Mouse (Mus musculus): ENCODE measurements at regions not wholly inside any gene's neighbourhood (a gene's known extent, or its start where the extent isn't known, plus 50 kb on each side); places are given as distances from the start of the nearest gene placed in this dataset.

DNA sequence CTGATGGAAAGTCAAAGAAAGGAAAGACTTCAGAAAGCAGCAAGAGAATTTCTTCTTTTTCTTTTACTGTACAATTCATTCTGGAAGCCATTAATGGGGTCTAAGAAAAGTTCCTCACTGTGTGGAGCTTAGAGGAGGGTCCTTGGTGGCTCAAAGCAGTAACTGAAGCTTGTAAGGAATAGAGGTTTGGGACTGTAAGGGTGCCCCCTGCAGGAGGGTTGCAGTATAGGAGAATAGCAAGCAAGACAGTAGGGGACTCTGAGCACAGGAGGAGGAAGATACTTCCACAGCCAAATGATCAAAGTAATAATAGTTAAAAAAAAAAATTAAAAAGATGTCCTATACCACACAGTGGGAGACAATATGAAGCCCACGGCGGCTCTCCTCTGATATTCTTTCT is 382.8 kb upstream of the Gm6657 start:
- TF ChIP-seq CTCF (IDR thresholded peaks at IDR 0.05): peak; percentile 62
- no peak overlapping the region for H3K27ac ChIP-seq (ENCODE audit: low read depth, low read length)
- no peaks in the 10 kb centered on the region for H3K9me3 ChIP-seq (ENCODE audit: low read length)
- ATAC-seq (ENCODE audit: low FRiP score) (no peak), DNase-seq (ENCODE audit: low spot score) (peak; percentile 33)
- H3K4me2 ChIP-seq (ENCODE audit: low read depth, low read length, poor library complexity, severe bottlenecking): no peak overlapping the region
- no peaks in the 10 kb centered on the region for H3K4me1 ChIP-seq (ENCODE audit: insufficient read depth, low read length)
- no peak overlapping the region for H3K9ac ChIP-seq (replicated peaks; ENCODE audit: low read length, poor library complexity, severe bottlenecking)
- H3K4me3 ChIP-seq (ENCODE audit: low read depth, low read length): no peak overlapping the region
- no peaks in the 10 kb centered on the region for H3K27me3 ChIP-seq (ENCODE audit: insufficient read depth, low read length)
- WGBS: 30% methylated on average over 2 of the region's 2 CpGs
- no peaks in the 10 kb centered on the region for H3K36me3 ChIP-seq (ENCODE audit: insufficient read depth, low read length)

DNA sequence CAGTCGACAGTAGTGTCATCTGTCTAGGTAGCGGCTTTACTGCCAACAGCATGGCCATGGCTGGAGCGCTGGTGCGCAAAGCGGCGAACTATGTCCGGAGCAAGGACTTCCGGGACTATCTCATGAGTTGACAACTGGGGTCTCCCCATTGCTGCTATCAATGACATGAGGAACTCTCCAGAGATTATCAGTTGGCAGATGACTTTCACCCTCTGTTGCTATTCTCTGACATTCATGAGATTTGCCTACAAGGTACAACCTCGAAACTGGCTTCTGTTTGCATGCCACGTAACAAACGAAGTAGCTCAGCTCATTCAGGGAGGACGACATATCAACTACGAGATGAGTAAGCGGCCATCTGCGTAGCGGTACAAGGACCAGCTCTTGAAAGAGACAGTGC is 374.6 kb upstream of the Gm6657 start:
- Histone ChIP-seq H3K4me3 (ENCODE audit: low read depth, low read length) (no peak overlapping the region), H3K9ac (replicated peaks; ENCODE audit: low read length, poor library complexity, severe bottlenecking) (no peak overlapping the region), H3K36me3 (ENCODE audit: insufficient read depth, low read length) (no peaks in the 10 kb centered on the region), H3K27me3 (ENCODE audit: insufficient read depth, low read length) (no peaks in the 10 kb centered on the region), H3K4me2 (ENCODE audit: low read depth, low read length, poor library complexity, severe bottlenecking) (no peak overlapping the region), H3K9me3 (ENCODE audit: low read length) (no peaks in the 10 kb centered on the region), H3K27ac (ENCODE audit: low read depth, low read length) (no peak overlapping the region), H3K4me1 (ENCODE audit: insufficient read depth, low read length) (no peaks in the 10 kb centered on the region)
- TF ChIP-seq CTCF (IDR thresholded peaks at IDR 0.05): no peak
- DNase-seq (ENCODE audit: low spot score) (no peak), ATAC-seq (ENCODE audit: low FRiP score) (no peak)
- 93% methylated on average over 16 of the region's 16 CpGs for WGBS

DNA sequence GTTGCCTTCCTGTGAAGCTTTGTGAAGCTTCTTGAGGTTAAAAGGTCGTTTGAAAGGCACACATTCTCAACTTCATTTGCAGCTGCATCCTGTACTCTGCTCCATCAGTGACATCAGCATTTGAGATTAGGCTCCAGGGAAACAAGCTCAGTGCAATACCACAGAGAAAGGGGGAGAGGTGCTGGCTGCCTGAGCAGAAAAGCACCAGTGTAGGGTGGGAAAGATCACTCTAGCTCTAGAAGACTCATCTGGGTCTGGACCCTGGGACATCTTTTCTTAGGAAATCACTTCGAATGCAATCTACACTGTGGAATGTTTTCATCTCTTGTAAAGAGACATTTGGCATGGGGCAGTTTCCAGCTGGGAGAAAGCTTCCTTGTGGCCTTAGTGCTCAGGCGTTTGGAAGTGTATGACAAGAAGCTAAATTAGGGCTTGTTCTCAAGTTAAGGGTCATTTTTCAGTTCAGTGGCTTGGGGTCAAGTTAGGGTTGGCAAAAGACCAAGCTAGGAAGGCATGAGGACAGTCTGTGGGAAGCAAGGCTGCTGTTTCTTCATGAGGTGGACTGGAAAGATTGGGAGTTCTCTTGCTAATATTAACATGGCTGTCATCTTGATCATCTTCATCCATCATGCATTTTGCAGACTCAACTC is 370.5 kb upstream of the Gm6657 start:
- TF ChIP-seq CTCF (IDR thresholded peaks at IDR 0.05): no peak
- no peaks in the 10 kb centered on the region for H3K4me1 ChIP-seq (ENCODE audit: insufficient read depth, low read length)
- H3K36me3 ChIP-seq (ENCODE audit: insufficient read depth, low read length): no peaks in the 10 kb centered on the region
- 41% methylated on average over 3 of the region's 3 CpGs for WGBS
- H3K9me3 ChIP-seq (ENCODE audit: low read length): peaks cover 5% of the 10 kb centered on the region; the same call in 1 of the 2 replicates
- H3K4me2 ChIP-seq (ENCODE audit: low read depth, low read length, poor library complexity, severe bottlenecking): no peak overlapping the region
- H3K9ac ChIP-seq (replicated peaks; ENCODE audit: low read length, poor library complexity, severe bottlenecking): no peak overlapping the region
- no peaks in the 10 kb centered on the region for H3K27me3 ChIP-seq (ENCODE audit: insufficient read depth, low read length)
- DNase-seq (ENCODE audit: low spot score): no peak
- H3K27ac ChIP-seq (ENCODE audit: low read depth, low read length): no peak overlapping the region
- no peak overlapping the region for H3K4me3 ChIP-seq (ENCODE audit: low read depth, low read length)
- ATAC-seq (ENCODE audit: low FRiP score): no peak

DNA sequence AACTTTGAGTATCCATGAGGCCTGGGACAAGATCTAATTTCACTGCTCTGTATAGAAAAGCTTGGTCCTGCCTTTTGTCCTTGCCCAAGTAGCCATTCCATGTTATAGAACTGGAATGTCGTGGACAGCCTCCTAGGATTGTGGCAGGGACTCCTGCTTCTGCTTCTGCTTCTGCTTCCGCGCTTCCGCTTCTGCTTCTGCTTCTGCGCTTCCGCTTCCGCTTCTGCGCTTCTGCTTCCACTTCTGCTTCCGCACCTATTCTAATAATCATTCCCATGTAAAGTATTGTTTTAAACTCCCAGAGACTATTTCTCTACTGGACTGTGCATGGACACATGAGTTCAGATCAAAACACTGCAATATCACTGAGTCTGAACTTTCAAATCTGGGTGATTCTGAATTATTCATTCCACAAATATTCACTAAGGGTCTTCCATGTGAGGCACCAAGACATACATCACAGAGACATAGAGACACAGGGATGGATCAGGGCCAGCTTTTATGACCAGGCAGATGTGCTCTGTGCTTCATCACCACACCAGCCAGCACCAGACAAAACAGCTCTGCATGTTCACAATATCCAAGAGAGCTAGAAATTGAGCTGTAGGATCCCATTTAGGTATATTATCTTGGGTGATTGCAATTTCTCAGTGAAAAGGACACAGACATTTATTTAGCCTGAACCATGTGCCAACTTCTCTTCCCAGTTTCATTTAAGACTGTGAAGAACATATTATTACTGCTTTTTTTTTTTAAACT is 360.5 kb upstream of the Gm6657 start:
- ATAC-seq (ENCODE audit: low FRiP score): no peak
- H3K36me3 ChIP-seq (ENCODE audit: insufficient read depth, low read length): no peaks in the 10 kb centered on the region
- H3K9ac ChIP-seq (replicated peaks; ENCODE audit: low read length, poor library complexity, severe bottlenecking): no peak overlapping the region
- 89% methylated on average over 9 of the region's 9 CpGs for WGBS
- no peaks in the 10 kb centered on the region for H3K9me3 ChIP-seq (ENCODE audit: low read length)
- H3K27me3 ChIP-seq (ENCODE audit: insufficient read depth, low read length): no peaks in the 10 kb centered on the region
- H3K27ac ChIP-seq (ENCODE audit: low read depth, low read length): no peak overlapping the region
- no peak overlapping the region for H3K4me3 ChIP-seq (ENCODE audit: low read depth, low read length)
- DNase-seq (ENCODE audit: low spot score): no peak
- TF ChIP-seq CTCF (IDR thresholded peaks at IDR 0.05): no peak
- no peaks in the 10 kb centered on the region for H3K4me1 ChIP-seq (ENCODE audit: insufficient read depth, low read length)
- no peak overlapping the region for H3K4me2 ChIP-seq (ENCODE audit: low read depth, low read length, poor library complexity, severe bottlenecking)

DNA sequence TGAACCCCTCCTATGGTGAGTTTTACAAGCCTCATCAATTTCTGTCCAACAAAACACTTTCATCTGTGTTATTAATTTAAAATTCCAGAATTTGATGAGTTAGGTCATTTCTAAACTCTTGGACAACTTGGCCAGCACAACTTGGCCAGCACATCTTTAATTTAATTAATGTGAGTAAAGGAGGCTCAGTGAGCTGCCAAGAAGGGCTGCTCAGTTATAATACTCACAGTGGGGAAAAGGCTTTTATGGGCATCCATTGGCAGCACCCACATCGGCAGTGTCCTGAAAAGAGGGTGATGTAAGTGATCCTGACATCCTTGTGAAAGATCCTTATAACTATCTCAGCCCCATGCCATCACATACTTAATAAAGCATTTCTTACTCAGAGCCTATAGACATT is 359.2 kb upstream of the Gm6657 start:
- no peaks in the 10 kb centered on the region for H3K9me3 ChIP-seq (ENCODE audit: low read length)
- H3K4me3 ChIP-seq (ENCODE audit: low read depth, low read length): no peak overlapping the region
- 87% methylated on average over 1 of the region's 1 CpGs for WGBS
- DNase-seq (ENCODE audit: low spot score) (peak; percentile 18), ATAC-seq (ENCODE audit: low FRiP score) (no peak)
- H3K4me1 ChIP-seq (ENCODE audit: insufficient read depth, low read length): no peaks in the 10 kb centered on the region
- no peak overlapping the region for H3K9ac ChIP-seq (replicated peaks; ENCODE audit: low read length, poor library complexity, severe bottlenecking)
- no peaks in the 10 kb centered on the region for H3K27me3 ChIP-seq (ENCODE audit: insufficient read depth, low read length)
- H3K27ac ChIP-seq (ENCODE audit: low read depth, low read length): no peak overlapping the region
- TF ChIP-seq CTCF (IDR thresholded peaks at IDR 0.05): no peak
- H3K4me2 ChIP-seq (ENCODE audit: low read depth, low read length, poor library complexity, severe bottlenecking): no peak overlapping the region
- H3K36me3 ChIP-seq (ENCODE audit: insufficient read depth, low read length): no peaks in the 10 kb centered on the region

DNA sequence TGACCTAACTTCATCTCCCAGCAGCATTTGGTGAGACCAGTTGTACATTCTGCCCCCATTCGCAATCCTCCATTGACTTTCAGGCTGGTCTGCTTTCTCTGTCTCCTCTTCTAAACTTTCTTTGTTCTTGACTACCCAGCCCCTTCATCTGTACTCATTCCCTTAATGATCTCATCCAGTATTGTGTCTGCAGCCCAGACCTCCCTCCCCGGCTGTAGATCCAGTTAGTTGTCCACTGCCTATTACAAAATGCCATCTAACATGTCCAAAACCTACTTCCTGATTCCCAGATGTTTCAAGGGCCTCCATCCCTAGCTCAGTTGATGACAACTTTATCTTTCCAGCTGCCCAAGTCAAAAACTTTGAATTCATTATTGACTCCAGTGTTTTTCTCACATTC is 357.8 kb upstream of the Gm6657 start:
- Histone ChIP-seq H3K27me3 (ENCODE audit: insufficient read depth, low read length) (no peaks in the 10 kb centered on the region), H3K27ac (ENCODE audit: low read depth, low read length) (no peak overlapping the region), H3K36me3 (ENCODE audit: insufficient read depth, low read length) (no peaks in the 10 kb centered on the region), H3K4me3 (ENCODE audit: low read depth, low read length) (no peak overlapping the region), H3K4me1 (ENCODE audit: insufficient read depth, low read length) (no peaks in the 10 kb centered on the region), H3K4me2 (ENCODE audit: low read depth, low read length, poor library complexity, severe bottlenecking) (no peak overlapping the region), H3K9ac (replicated peaks; ENCODE audit: low read length, poor library complexity, severe bottlenecking) (no peak overlapping the region), H3K9me3 (ENCODE audit: low read length) (no peaks in the 10 kb centered on the region)
- ATAC-seq (ENCODE audit: low FRiP score) (no peak), DNase-seq (ENCODE audit: low spot score) (no peak)
- TF ChIP-seq CTCF (IDR thresholded peaks at IDR 0.05): no peak
- 62% methylated on average over 2 of the region's 2 CpGs for WGBS
